Mouse (Mus musculus): ENCODE data around the gene Cnppd1. TPM values are rescaled to one million over a fixed set of nuclear protein-coding genes. Genes with fewer than 3 reads are reported as not detected.

Gene Cnppd1
- polyA plus RNA-seq (2012; ENCODE audit: insufficient read depth, insufficient read length, missing spikeins): 15.2 and 16.4 TPM in 2 replicates

- Histone ChIP-seq H3K27ac (replicated peaks; ENCODE audit: low read depth, low read length) (peak within 1 kb of the TSS; percentile 91), H3K4me1 (ENCODE audit: control insufficient read depth, insufficient read depth, insufficient read length, low read length) (no peaks in the 10 kb centered on the region)
Measured at GRCm38 (mm10) chr1:75142301-75143261, at the start of gene Cnppd1, which contains the start of gene Retreg2. Cnppd1 (minus strand) TSS chr1:75142711. Retreg2 (plus strand) TSS chr1:75142778.

GRCm38 (mm10) chr1:75191622-75192402, 49.3 kb upstream of the Cnppd1 start, which contains the start of the genes Ankzf1 and Atg9a:
Ankzf1 (plus strand) TSS chr1:75192151.
Atg9a (minus strand) TSS chr1:75192196.
- Histone ChIP-seq H3K4me1 (ENCODE audit: control insufficient read depth, insufficient read depth, insufficient read length, low read length) (peaks cover 7% of the 10 kb centered on the region; the same call in 1 of the 2 replicates), H3K4me3 (ENCODE audit: insufficient read depth, low read depth, low read length) (peak within 1 kb of the TSS; percentile 82), H3K27ac (replicated peaks; ENCODE audit: low read depth, low read length) (peak within 1 kb of the TSS; percentile 64)

More at GRCm38 (mm10) chr1:75142301-75143261, at the start of gene Cnppd1, which contains the start of gene Retreg2:
- H3K4me3 ChIP-seq (ENCODE audit: insufficient read depth, low read depth, low read length): peak within 1 kb of the TSS; percentile 69

DNA sequence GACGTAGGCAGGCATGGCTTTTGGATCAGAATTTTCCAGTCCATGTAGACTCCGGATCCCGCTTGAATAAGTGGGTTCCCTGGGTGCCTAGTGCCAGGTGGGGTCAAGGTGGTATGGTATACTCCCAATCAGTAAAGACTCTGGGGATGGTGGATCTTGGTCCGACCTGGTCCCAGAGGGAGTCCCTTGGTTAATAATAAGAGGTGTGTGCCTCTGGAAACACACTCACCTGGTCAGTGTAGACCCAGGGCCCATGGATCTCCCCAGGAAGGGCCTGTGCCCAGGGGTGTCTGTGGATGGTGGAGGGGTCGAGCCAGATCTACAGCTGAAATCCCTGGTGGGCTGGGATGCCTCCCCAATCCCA, 48.7 kb upstream of the Cnppd1 start:
- no peak overlapping the region for H3K27ac ChIP-seq (replicated peaks; ENCODE audit: low read depth, low read length)

DNA sequence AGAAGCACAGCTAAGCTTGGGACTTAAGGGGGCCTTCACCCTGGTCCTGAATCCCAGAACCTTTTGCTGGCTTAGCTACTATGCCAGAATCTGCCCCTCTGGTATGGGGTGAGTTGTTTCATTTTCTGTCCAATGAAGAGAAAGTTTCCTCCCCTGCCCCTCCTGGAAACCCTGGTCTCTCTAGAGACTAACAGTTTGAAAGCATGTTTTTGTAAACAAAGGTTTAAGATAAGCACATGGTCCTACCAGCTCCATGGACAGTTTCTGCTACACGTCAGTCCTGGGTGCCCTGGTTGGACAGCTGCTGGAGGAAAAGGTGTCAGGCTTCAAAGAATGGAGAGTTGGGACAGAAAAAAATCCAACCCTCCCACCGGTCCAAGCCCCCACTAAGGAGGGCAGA, 48.1 kb upstream of the Cnppd1 start:
- Histone ChIP-seq H3K4me3 (ENCODE audit: insufficient read depth, low read depth, low read length) (peak overlapping the region; percentile 76), H3K4me1 (ENCODE audit: control insufficient read depth, insufficient read depth, insufficient read length, low read length) (peaks cover 7% of the 10 kb centered on the region; the same call in 1 of the 2 replicates), H3K27ac (replicated peaks; ENCODE audit: low read depth, low read length) (no peak overlapping the region)

More for the DNA sequence above, 48.7 kb upstream of the Cnppd1 start:
- Histone ChIP-seq H3K4me3 (ENCODE audit: insufficient read depth, low read depth, low read length) (peak overlapping the region; percentile 76), H3K4me1 (ENCODE audit: control insufficient read depth, insufficient read depth, insufficient read length, low read length) (peaks cover 7% of the 10 kb centered on the region; the same call in 1 of the 2 replicates)

GRCm38 (mm10) chr1:75187914-75188483, 45.5 kb upstream of the Cnppd1 start:
- Histone ChIP-seq H3K4me3 (ENCODE audit: insufficient read depth, low read depth, low read length) (no peak overlapping the region), H3K4me1 (ENCODE audit: control insufficient read depth, insufficient read depth, insufficient read length, low read length) (peaks cover 4% of the 10 kb centered on the region; the same call in 1 of the 2 replicates), H3K27ac (replicated peaks; ENCODE audit: low read depth, low read length) (no peak overlapping the region)

DNA sequence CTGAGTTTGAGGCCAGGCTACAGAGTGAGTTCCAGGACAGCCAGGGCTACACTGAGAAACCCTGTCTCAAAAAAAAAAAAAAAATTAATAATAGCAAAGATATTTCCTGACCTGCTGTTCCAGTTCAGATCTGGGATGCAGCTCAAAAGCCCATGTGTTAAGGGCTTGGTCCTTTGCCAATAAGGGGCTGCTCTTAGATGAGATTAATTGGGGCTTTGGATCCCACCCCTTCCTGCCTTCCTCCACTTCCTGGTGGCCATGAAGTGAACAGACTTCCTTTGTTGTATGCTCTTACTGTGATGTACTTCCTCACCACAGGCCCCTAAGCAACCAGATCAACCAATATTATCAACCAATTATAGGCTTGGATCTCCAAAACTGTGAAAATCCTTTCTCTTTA, 44.6 kb upstream of the Cnppd1 start:
- H3K4me1 ChIP-seq (ENCODE audit: control insufficient read depth, insufficient read depth, insufficient read length, low read length): peaks cover 4% of the 10 kb centered on the region; the same call in 1 of the 2 replicates
- H3K4me3 ChIP-seq (ENCODE audit: insufficient read depth, low read depth, low read length): no peak overlapping the region
- H3K27ac ChIP-seq (replicated peaks; ENCODE audit: low read depth, low read length): no peak overlapping the region

DNA sequence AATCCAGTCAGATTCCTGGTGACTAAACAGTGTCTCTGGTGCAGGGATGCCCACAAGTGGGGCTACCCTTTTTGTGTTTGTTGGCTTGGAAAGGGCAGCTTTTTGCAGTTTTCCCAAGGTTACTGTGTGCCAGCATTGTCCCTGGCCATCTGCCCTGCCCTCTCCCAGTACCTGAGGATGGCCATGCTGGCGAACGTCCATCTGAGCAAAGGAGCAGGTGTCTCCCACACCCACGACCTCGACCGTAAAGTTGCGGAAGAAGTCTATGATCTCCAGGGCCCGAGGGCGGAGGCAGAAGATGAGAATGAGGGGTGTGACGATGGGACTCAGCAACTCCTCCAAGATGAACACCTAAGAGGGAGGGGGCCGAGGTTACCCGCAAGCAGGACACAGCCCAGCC, 43.0 kb upstream of the Cnppd1 start:
- no peak overlapping the region for H3K27ac ChIP-seq (replicated peaks; ENCODE audit: low read depth, low read length)
- H3K4me1 ChIP-seq (ENCODE audit: control insufficient read depth, insufficient read depth, insufficient read length, low read length): 0 out of 2 replicates have a peak, but pooled peaks cover under 1% of the 10 kb centered on the region
- no peak overlapping the region for H3K4me3 ChIP-seq (ENCODE audit: insufficient read depth, low read depth, low read length)

DNA sequence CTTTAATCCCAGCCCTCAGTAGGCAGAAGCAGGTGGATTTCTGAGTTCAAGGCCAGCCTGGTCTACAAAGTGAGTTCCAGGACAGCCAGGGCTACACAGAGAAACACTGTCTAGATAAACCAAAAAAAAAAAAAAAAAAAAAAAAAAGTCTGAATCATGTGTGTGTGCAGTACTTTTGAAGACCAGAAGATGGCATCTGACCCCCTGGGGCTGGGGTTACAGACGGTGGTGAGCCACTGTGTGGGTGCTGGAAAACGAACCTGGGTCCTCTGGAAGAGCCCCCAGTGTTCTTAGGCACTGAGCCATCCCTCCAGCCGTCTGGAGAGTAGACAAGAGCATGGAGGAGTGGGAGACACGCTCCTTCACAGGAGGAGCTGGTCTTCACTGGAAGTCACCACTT, 39.6 kb upstream of the Cnppd1 start:
- H3K4me1 ChIP-seq (ENCODE audit: control insufficient read depth, insufficient read depth, insufficient read length, low read length): 0 out of 2 replicates have a peak, but pooled peaks cover 3% of the 10 kb centered on the region
- H3K4me3 ChIP-seq (ENCODE audit: insufficient read depth, low read depth, low read length): no peak overlapping the region
- no peak overlapping the region for H3K27ac ChIP-seq (replicated peaks; ENCODE audit: low read depth, low read length)

DNA sequence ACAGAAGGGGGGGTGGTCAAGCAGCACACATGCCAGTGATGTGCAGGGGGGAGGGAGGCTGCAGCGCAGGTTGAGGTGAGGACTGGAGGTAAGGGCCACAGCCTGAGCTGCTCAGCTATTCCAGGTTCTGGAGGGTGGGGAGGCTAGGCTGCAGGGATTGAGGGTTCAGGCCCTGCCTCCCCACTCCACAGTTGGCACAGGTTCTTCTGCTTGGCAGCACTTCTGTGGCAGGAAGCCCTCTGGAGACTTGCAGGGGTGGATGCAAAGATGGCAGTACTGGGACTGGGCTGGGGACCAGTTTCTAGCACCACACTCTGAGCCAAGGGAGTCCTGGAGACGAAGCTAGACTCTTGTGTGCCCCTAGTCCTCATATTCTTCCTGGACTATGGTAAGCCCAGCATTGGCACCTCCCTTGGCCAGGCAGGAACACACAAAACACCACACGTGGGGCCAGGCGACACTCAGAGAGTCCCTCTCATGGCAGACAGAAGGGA, 38.9 kb upstream of the Cnppd1 start:
- Histone ChIP-seq H3K27ac (replicated peaks; ENCODE audit: low read depth, low read length) (no peak overlapping the region), H3K4me1 (ENCODE audit: control insufficient read depth, insufficient read depth, insufficient read length, low read length) (0 out of 2 replicates have a peak, but pooled peaks cover 3% of the 10 kb centered on the region), H3K4me3 (ENCODE audit: insufficient read depth, low read depth, low read length) (no peak overlapping the region)

- Histone ChIP-seq H3K4me3 (ENCODE audit: insufficient read depth, low read depth, low read length) (no peak overlapping the region), H3K27ac (replicated peaks; ENCODE audit: low read depth, low read length) (no peak overlapping the region), H3K4me1 (ENCODE audit: control insufficient read depth, insufficient read depth, insufficient read length, low read length) (0 out of 2 replicates have a peak, but pooled peaks cover 3% of the 10 kb centered on the region)
Measured at GRCm38 (mm10) chr1:75180741-75181140, 38.2 kb upstream of the Cnppd1 start.

- Histone ChIP-seq H3K4me1 (ENCODE audit: control insufficient read depth, insufficient read depth, insufficient read length, low read length) (0 out of 2 replicates have a peak, but pooled peaks cover 3% of the 10 kb centered on the region), H3K4me3 (ENCODE audit: insufficient read depth, low read depth, low read length) (peak within 1 kb of the TSS; percentile 69), H3K27ac (replicated peaks; ENCODE audit: low read depth, low read length) (no peak within 1 kb of the TSS)
Measured at GRCm38 (mm10) chr1:75180105-75180590, 37.6 kb upstream of the Cnppd1 start, which contains the start of gene Abcb6. Abcb6 (minus strand) TSS chr1:75180392.

GRCm38 (mm10) chr1:75179334-75180104, 37.0 kb upstream of the Cnppd1 start:
- H3K27ac ChIP-seq (replicated peaks; ENCODE audit: low read depth, low read length): no peak overlapping the region
- H3K4me1 ChIP-seq (ENCODE audit: control insufficient read depth, insufficient read depth, insufficient read length, low read length): 0 out of 2 replicates have a peak, but pooled peaks cover 3% of the 10 kb centered on the region
- peak overlapping the region; percentile 69 for H3K4me3 ChIP-seq (ENCODE audit: insufficient read depth, low read depth, low read length)
